Mouse (Mus musculus) embryo, embryonic 11.5 days (tissue): Measurements from ENCODE around the gene Cenpa.

Experiments used
- DNase-seq: peaks from one replicate; pipeline ENCODE4 v3.0.0-alpha.2; 2012; ENCODE audit warnings: low read depth, low spot score

The Cenpa gene

DNA sequence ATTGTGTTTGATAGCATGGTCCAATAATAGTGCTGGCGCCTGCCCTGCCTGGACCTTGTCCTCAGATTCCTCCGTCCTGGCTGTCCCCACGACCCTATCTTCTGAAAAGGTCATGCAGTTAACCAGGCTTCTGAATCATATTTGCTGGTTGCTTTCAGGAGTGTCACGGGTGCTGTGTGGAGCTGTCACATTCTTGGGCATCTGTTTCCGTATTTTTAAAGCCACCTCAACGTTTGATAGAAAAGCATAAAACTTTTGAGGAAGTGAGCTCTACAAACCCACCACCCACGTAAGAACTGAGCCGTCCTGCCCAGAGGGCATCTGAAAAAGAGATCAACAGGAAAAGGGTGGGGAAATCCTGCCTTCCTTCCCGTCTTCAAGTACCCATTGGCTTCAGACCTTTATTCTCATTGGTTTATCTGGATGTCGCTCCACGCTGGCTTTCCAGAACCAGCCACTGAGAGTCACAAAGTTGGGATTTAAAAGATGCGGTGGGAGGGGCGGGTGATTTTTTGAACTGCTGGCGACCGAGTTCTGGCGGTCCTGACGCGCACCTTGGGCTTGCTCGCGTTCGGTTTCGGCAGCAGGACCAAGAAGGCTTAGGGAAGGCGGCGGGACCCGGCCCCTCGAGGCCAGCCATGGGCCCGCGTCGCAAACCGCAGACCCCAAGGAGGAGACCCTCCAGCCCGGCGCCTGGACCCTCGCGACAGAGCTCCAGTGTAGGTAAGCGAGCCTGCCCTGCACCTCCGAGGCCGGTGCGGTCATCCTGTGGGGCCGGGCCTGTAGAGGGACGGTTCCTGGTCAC is at the start of gene Cenpa:
Cenpa (plus strand) TSS at position 387 of the 805 bp plus-strand sequence.
- peak; percentile 88 for DNase-seq

DNA sequence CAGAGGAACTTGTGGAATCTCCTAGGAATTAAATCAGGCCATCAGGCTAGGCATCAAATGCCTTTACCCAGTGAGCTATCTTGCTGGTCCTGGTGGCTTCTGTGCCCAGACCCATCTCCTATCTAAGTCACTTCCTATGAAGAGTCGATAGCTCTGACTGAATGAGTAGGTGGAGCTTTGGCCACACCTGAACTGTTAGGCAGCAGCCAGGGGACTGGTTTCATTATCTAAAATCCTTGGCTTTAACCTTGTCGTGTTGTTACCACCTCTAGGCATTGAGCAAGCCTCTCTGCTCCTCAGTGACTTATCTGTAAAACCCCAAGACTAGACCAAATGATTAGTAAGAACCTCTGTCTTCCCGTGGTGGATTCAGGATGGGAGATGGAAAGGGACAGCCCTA is 49.2 kb upstream of the Cenpa start:
- no peak for DNase-seq

GRCm38 (mm10) chr5:30617851-30618250 is 48.7 kb upstream of the Cenpa start:
- no peak for DNase-seq

- no peak for DNase-seq
These were observed 48.1 kb upstream of the Cenpa start for GRCm38 (mm10) chr5:30618376-30619003.

- DNase-seq = no peak
These were observed 47.4 kb upstream of the Cenpa start for GRCm38 (mm10) chr5:30619211-30619610.

DNA sequence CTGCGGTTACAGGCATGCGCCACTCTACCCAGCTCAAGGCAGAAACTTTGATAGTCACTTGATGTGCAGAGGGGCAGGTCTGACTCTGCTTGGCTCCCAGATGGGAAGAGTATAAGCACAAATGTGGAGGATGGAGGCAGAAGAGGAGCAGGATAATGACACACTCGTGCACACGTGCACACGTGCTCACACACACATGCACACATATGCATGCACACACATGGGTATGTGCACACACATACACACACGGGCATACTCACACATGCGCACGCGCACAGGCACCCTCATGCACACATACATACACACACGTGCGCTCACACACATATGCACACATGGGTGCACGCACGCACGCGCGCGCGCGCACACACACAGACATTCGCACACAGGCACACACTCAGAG is 46.0 kb upstream of the Cenpa start:
- DNase-seq = no peak

DNA sequence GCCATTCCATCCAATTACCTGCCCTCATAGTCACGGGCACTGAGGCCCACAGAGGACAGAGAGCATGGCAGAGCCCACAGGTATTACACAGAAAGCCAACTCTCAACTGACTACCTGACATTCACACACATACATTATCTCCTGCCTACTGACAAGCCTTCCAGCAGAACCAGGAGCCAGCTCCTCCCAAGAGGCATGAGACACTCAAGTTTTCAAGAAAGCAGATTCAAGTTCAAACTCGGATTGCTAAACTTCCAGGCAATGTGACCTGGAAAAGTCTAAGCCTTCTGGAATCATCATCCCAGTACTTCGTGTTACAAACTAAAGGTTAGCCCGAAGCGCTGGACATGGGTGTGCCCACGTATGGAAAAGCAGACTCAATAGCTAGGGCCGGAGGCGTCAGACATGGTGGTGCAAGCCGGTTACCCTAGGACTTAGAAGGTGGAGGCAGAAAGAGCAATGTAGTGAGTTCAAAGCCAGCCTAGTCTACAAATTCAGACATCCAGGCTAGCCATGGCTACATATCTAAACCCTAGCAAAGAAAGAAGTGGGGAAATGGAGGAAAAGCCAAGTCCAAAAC is 45.3 kb upstream of the Cenpa start:
- no peak for DNase-seq

- no peak for DNase-seq
These were observed 44.8 kb upstream of the Cenpa start for GRCm38 (mm10) chr5:30621844-30622176.

GRCm38 (mm10) chr5:30622177-30622840 is 44.3 kb upstream of the Cenpa start:
- no peak for DNase-seq

DNA sequence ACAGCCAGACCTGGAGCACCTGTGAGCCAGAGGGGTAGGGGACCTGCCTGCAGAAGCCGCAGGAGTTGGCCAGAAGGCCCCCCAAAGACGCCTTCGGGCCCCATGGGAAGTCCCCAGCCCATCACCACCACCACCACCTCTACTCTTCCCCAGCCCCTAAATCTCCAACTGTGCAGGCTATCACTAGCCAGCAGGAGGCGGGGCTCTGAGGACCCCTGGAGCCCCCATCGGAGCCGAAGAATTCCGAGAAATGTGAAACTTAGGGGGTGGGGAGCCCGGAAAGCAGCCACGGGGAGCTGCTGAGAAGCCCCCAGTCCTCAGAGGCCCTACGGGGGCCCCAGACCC is 43.8 kb upstream of the Cenpa start:
- DNase-seq = no peak

- no peak for DNase-seq
These were observed 43.2 kb upstream of the Cenpa start for GRCm38 (mm10) chr5:30623380-30623779.

DNA sequence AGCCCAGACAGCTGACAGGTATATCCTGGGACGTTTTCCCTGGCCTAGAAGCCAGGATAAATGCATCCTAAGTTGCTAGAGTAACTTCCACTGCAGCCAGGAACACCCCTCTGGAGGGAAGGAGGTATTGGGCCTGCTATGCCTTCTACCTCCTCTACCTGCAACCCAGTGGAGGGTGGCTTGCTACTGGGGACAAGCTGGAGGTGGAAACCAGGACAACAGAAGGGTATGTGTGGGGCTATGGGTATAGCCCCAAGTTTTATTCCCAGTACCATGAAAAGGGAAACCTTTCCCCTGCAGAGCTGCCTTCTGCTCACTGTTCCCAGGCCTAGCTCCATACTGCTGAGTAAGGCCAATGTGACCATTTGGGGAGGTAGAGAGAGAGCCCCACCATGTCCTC is 42.3 kb upstream of the Cenpa start:
- DNase-seq = no peak

DNA sequence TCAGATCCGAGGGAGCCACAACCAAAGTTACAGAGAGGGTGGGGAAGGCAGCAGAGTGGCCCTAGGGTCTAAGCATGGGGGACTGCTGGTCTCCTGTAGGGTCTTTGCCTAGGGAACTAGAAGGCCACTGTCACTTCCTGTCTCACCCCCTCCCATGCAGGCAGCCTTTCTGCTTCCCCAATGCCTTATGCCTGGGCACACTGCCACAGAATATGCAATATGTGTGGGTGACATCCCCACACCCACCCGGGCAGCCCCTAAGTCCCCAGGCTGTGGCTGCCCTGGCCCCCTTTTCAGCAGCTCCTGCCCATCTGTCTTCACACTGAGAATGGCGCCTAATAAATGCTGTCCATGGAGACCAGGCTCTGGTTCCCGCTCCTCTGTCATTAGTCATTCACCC is 41.7 kb upstream of the Cenpa start:
- DNase-seq = no peak

DNA sequence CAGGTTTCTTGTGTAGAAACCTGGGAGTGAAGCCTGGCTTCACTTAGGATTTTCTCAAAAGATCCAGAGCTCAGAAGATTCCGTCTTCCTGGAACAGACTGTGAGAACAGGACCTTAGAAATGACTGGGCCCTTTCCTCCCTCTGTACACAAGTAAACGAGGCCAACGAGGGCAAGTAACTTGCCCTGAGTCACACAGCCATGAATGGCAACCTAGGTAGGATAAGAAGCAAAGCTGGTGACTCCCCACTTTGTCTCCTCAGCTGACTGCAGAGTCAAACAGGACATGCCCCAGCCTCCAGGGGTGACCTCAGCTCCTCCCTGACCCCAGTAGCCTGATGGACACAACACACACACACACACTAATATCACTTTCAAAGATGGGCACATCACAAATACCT is 41.2 kb upstream of the Cenpa start:
- DNase-seq = no peak

DNA sequence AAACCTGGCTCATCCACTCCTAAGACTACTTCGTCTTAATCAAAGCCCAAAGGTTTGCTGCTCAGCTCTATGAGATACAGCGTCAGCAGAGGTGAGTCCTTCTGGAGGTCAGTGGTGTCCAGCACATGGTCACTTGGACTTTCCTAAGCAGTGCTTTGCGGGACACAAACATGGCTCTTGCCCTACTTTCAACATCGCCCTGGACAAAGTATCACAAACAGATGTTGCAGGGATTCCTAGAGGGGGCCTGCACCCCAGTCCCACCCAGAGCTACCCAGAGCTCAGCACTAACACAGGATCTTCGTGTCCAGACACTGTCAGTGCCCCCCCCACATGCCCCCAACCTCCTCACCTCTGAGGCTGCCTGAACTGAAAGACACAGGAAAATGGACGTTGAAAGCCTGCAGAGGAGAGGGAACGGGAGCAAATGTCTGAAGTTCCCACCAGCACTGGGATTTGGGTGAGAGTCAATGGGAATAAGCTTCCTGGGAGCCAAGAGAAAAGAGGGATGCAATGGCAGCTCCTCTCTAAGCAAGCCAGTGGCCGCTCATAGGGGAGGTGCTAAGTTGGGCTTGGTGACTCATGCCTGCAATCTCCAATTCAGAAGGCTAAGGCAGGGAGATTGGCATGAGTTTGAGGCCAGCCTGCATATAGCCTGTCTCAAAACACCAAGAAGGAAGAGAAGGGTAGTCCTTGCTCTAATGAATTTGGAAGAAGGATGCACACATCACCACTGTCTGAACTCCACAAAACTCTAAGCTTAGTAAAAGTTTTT is 40.1 kb upstream of the Cenpa start:
- no peak for DNase-seq

GRCm38 (mm10) chr5:30628511-30628910 is 38.1 kb upstream of the Cenpa start:
- DNase-seq = no peak

GRCm38 (mm10) chr5:30630401-30630800 is 36.2 kb upstream of the Cenpa start:
- DNase-seq = no peak

DNA sequence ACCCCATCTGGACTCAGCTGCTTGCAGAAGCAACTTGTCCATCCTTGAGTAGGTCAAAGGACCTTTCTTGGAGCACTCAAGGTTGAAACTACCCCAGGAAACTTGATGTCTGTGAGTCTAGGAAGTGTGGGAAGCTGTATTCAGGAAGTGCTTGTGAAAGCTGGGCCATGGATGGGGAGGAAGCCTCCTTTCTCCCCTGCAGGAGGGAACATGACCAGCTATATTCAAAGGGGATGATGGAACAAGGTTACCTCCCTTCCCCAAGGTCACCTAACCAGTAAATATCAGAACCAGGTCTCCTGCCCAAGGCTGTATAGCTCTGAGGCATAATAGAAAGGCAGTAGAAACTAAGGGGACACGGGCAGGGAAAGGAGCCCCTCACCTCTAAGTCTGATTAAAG is 34.4 kb upstream of the Cenpa start:
- no peak for DNase-seq

- no peak for DNase-seq
These were observed 29.6 kb upstream of the Cenpa start for GRCm38 (mm10) chr5:30636994-30637393.

- DNase-seq = no peak
These were observed 28.5 kb upstream of the Cenpa start for GRCm38 (mm10) chr5:30638041-30638440.

- no peak for DNase-seq
These were observed 22.9 kb upstream of the Cenpa start for GRCm38 (mm10) chr5:30643477-30644179.
